Mouse (Mus musculus): ENCODE data around the gene Alg5.

- no peak for TF ChIP-seq CTCF (IDR thresholded peaks at IDR 0.05; ENCODE audit: insufficient read depth, low read length)
- TF ChIP-seq POLR2A (IDR thresholded peaks at IDR 0.05; ENCODE audit: borderline replicate concordance, extremely low read depth, low read depth, low read length), result no peak
These were observed 35.5 kb upstream of the Alg5 start for GRCm38 (mm10) chr3:54699759-54700301.

Measured in lung, adult 2 months (tissue).